Mouse (Mus musculus) CH12F3 (cell line): ENCODE data around the gene Gosr2.
"Not testable (repeated sequence)": the region's sequence is repeated elsewhere in the genome, so short reads cannot be mapped to it uniquely, and the experiment has no call there.

Source experiments
- in situ Hi-C: fragments of 300-500 bp; cut with MboI; formaldehyde crosslinking; loops from 2 replicates; pipeline ENCODE4 v1.14.3; 2020; ENCODE audit warnings: low sequenced_read_pairs

Gosr2 gene

GRCm38 (mm10) chr11:103691036-103691435, 6.7 kb downstream of the Gosr2 start:
- in situ Hi-C loops: no loop called here

GRCm38 (mm10) chr11:103688980-103689378, 8.7 kb downstream of the Gosr2 start:
- in situ Hi-C loops: no loop called here

GRCm38 (mm10) chr11:103688271-103688979, 9.3 kb downstream of the Gosr2 start:
- in situ Hi-C loops: no loop called here

GRCm38 (mm10) chr11:103686706-103687105, 11.0 kb downstream of the Gosr2 start:
- in situ Hi-C loops: no loop called here

- in situ Hi-C loops: no loop called here
Observed at GRCm38 (mm10) chr11:103685261-103685736, 12.4 kb downstream of the Gosr2 start.

GRCm38 (mm10) chr11:103683667-103684334, 13.9 kb downstream of the Gosr2 start:
- in situ Hi-C loops: no loop called here

GRCm38 (mm10) chr11:103677042-103677441, 20.7 kb downstream of the Gosr2 start:
- in situ Hi-C loops: not testable (repeated sequence)

- in situ Hi-C loops: no loop called here
Observed at GRCm38 (mm10) chr11:103675556-103675955, 22.1 kb downstream of the Gosr2 start.

GRCm38 (mm10) chr11:103666907-103667426, 30.7 kb downstream of the Gosr2 start:
- in situ Hi-C loops: no loop called here

- in situ Hi-C loops: no loop called here
Observed at GRCm38 (mm10) chr11:103666181-103666906, 31.4 kb downstream of the Gosr2 start.

- in situ Hi-C loops: no loop called here
Observed at GRCm38 (mm10) chr11:103665695-103666094, 32.0 kb downstream of the Gosr2 start.

GRCm38 (mm10) chr11:103663119-103663518, 34.6 kb downstream of the Gosr2 start:
- in situ Hi-C loops: no loop called here

- in situ Hi-C loops: no loop called here
Observed at GRCm38 (mm10) chr11:103662546-103662945, 35.2 kb downstream of the Gosr2 start.

GRCm38 (mm10) chr11:103661863-103662262, 35.8 kb downstream of the Gosr2 start:
- in situ Hi-C loops: no loop called here

GRCm38 (mm10) chr11:103658189-103658588, 39.5 kb downstream of the Gosr2 start:
- in situ Hi-C loops: no loop called here

- in situ Hi-C loops: no loop called here
Observed at GRCm38 (mm10) chr11:103656520-103656919, 41.2 kb downstream of the Gosr2 start.

- in situ Hi-C loops: no loop called here
Observed at GRCm38 (mm10) chr11:103653359-103653965, 44.2 kb downstream of the Gosr2 start.

GRCm38 (mm10) chr11:103651426-103651825, 46.3 kb downstream of the Gosr2 start:
- in situ Hi-C loops: no loop called here

GRCm38 (mm10) chr11:103649983-103650493, 47.7 kb downstream of the Gosr2 start:
- in situ Hi-C loops: no loop called here

- in situ Hi-C loops: no loop called here
Observed at GRCm38 (mm10) chr11:103649301-103649982, 48.3 kb downstream of the Gosr2 start, which contains the start of gene Rprml. Gene Rprml, plus strand, starts transcription at chr11:103649570.
